Mouse (Mus musculus) stomach, embryonic 14.5 days (tissue): ENCODE data around the gene Tmc5. TPM values are rescaled to one million over a fixed set of nuclear protein-coding genes. Genes with fewer than 3 reads are reported as not detected.

Experiments used
- ATAC-seq: fragments of 200-750 bp; cut with Nextera tagmentation; 2 replicates; pipeline ENCODE4 v1.8.0; 2017; ENCODE audit warnings: low read depth, moderate TSS enrichment; ENCODE audit not compliant: insufficient number of reproducible peaks, insufficient read depth, low FRiP score
- H3K27ac ChIP-seq: fragments of 300-500 bp; sonication (generic); 2 replicates; pipeline ENCODE4 v1.5.1; 2014; ENCODE audit warnings: mild to moderate bottlenecking, low read length, moderate library complexity, mixed read lengths
- H3K27me3 ChIP-seq: fragments of 300-500 bp; sonication (generic); 2 replicates; pipeline ENCODE4 v1.6.1; 2014; ENCODE audit warnings: low read length, control low read depth, mixed read lengths; ENCODE audit not compliant: control insufficient read depth, insufficient read depth
- H3K36me3 ChIP-seq: fragments of 300-500 bp; sonication (generic); 2 replicates; pipeline ENCODE4 v1.6.1; 2014; ENCODE audit warnings: mild to moderate bottlenecking, control low read depth, low read length, moderate library complexity, mixed read lengths; ENCODE audit not compliant: control insufficient read depth, insufficient read depth
- H3K4me1 ChIP-seq: fragments of 300-500 bp; sonication (generic); 2 replicates; pipeline ENCODE4 v1.6.1; 2014; ENCODE audit warnings: low read length, control low read depth, mixed read lengths; ENCODE audit not compliant: control insufficient read depth, insufficient read depth
- H3K4me2 ChIP-seq: fragments of 300-500 bp; sonication (generic); replicated peaks from 2 replicates; pipeline ENCODE4 v1.6.1; 2014; ENCODE audit warnings: low read depth, low read length, control low read depth
- H3K4me3 ChIP-seq: fragments of 300-500 bp; sonication (generic); 2 replicates; pipeline ENCODE4 v1.5.1; 2014; ENCODE audit warnings: low read depth, low read length, control low read depth
- H3K9ac ChIP-seq: fragments of 300-500 bp; sonication (generic); replicated peaks from 2 replicates; pipeline ENCODE4 v1.6.1; 2014; ENCODE audit warnings: low read depth, mild to moderate bottlenecking, control low read depth, low read length, moderate library complexity, mixed read lengths
- H3K9me3 ChIP-seq: fragments of 300-500 bp; sonication (generic); 2 replicates; pipeline ENCODE4 v1.6.1; 2016; ENCODE audit warnings: low read depth, low read length, control low read depth; ENCODE audit not compliant: control insufficient read depth
- WGBS: fragments of 180-500 bp; shearing (Covaris S2); extraction: QIAGEN DNeasy Blood & Tissue Kit; methylation state at CpG from one replicate; pipeline ENCODE4 v1.1.7; 2014; 5-methylcytosine and 5-hydroxymethylcytosine counted together
- polyA plus RNA-seq: library from polyadenylated mRNA; unstranded; fragments of >200 nt; fragmentation: Nextera tagmentation; extraction: Ambion mirVana; gene quantifications from 2 replicates; pipeline ENCODE4 v1.2.1, GENCODE M21; 2014

The Tmc5 gene
- polyA plus RNA-seq, 1 experiment from 2014 or later: 0.51 TPM

DNA sequence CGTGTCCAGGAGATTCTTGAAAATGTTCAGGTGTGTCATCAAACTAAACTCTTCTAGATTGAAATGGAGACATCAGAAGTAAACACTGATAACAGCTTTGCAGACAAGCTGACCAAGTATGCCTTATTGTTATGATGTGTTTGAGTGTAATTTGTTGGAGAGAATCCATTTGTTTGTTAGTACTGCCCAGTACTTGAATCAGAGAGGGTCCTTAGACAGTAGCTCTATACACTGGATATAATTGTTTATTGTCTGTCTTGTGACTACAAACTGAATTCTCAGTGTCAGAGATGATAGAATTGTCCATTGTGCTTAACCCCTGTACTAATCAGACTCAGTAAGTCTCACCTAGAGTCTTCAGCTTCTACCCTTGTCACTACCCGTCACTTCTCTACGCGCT is 121.0 kb downstream of the Tmc5 start:
- Histone ChIP-seq H3K27me3 (no peaks in the 10 kb centered on the region), H3K4me2 (no peak overlapping the region), H3K9ac (no peak overlapping the region), H3K4me3 (no peak overlapping the region), H3K9me3 (no peaks in the 10 kb centered on the region), H3K4me1 (peaks cover 4% of the 10 kb centered on the region; the same call in 1 of the 2 replicates), H3K27ac (no peak overlapping the region), H3K36me3 (peaks cover 11% of the 10 kb centered on the region; the same call in 1 of the 2 replicates)
- 95% methylated on average over 4 of the region's 4 CpGs for WGBS
- ATAC-seq: no peak

DNA sequence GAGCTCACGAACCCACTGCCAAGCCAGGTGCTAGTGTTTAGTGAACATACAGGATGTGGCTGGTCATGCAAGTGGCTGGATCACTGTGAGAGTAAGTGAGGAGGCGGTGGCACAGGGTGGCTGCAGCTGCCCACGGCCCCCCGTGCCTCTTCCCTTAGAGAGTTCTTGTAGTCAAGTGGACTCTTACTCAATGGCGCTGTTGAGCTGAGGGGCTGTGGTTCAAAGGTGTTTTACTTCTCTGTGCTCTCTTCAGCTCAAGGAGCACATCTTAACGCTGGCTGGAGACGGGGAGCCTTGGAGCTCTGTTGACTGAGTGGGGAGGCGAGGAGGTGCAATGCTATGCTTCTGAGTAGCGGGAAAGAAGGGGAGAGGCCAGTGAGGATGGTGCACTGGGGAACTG is 126.8 kb downstream of the Tmc5 start:
- H3K4me1 ChIP-seq: no peaks in the 10 kb centered on the region
- H3K9ac ChIP-seq: no peak overlapping the region
- H3K36me3 ChIP-seq: peaks cover 30% of the 10 kb centered on the region; the same call in 1 of the 2 replicates
- WGBS: 91% methylated on average over 9 of the region's 9 CpGs
- no peak overlapping the region for H3K4me2 ChIP-seq
- no peak for ATAC-seq
- no peaks in the 10 kb centered on the region for H3K9me3 ChIP-seq
- no peak overlapping the region for H3K4me3 ChIP-seq
- H3K27me3 ChIP-seq: no peaks in the 10 kb centered on the region
- no peak overlapping the region for H3K27ac ChIP-seq

Other genes with a start within 250 kb of the Tmc5 start
- gene Syt17, start 149.1 kb upstream of the Tmc5 start, polyA plus RNA-seq: 7.8 and 8.5 TPM in 2 replicates
- 3.1 and 3.7 TPM in 2 replicates for gene Itpripl2, start 105.3 kb upstream of the Tmc5 start, polyA plus RNA-seq
- gene Coq7, start 63.9 kb upstream of the Tmc5 start, polyA plus RNA-seq: 124 and 126 TPM in 2 replicates
- gene Tmc7, start 12.6 kb upstream of the Tmc5 start, polyA plus RNA-seq: 13.3 and 14.8 TPM in 2 replicates
- 104 and 117 TPM in 2 replicates for gene Gde1, start 108.5 kb downstream of the Tmc5 start, polyA plus RNA-seq
- 11.0 and 12.2 TPM in 2 replicates for gene Ccp110, start 115.3 kb downstream of the Tmc5 start, polyA plus RNA-seq
- gene Vps35l, start 142.9 kb downstream of the Tmc5 start, polyA plus RNA-seq: 68.1 and 68.3 TPM in 2 replicates